Mouse (Mus musculus) heart, postnatal 0 days (tissue): ENCODE measurements around the gene Pole.

Experiments
- CTCF ChIP-seq: IDR thresholded peaks from 2 replicates; pipeline ENCODE4 v1.5.1; 2016; ENCODE audit warnings: antibody characterized with exemption, control low read depth, low read depth
- EP300 ChIP-seq: IDR thresholded peaks from 2 replicates; pipeline ENCODE4 v1.6.1; 2016; ENCODE audit warnings: antibody characterized with exemption, low read depth

GRCm38 (mm10) chr5:110338792-110339191 is 52.7 kb downstream of the Pole start:
- TF ChIP-seq CTCF (no peak), EP300 (no peak)
